Mouse (Mus musculus) liver, postnatal 0 days (tissue): ENCODE results near the gene Scn4a. TPM values are rescaled to one million over a fixed set of nuclear protein-coding genes. Genes with fewer than 3 reads are reported as not detected.
"Not testable (repeated sequence)": the region's sequence is repeated elsewhere in the genome, so short reads cannot be mapped to it uniquely, and the experiment has no call there.

Experiments used
- ATAC-seq: fragments of 200-750 bp; cut with Nextera tagmentation; 2 replicates; pipeline ENCODE4 v1.8.0; 2017; ENCODE audit warnings: mild to moderate bottlenecking, moderate library complexity
- DNase-seq: peaks from one replicate; pipeline ENCODE4 v3.0.0-alpha.2; 2016
- H3K27ac ChIP-seq: fragments of 300-500 bp; sonication (generic); 2 replicates; pipeline ENCODE4 v1.5.1; 2014; ENCODE audit warnings: antibody characterized with exemption, moderate library complexity, mild to moderate bottlenecking, low read depth
- H3K27me3 ChIP-seq: fragments of 300-500 bp; sonication (generic); 2 replicates; pipeline ENCODE4 v1.6.1; 2014; ENCODE audit warnings: low read length, control low read depth, mixed read lengths; ENCODE audit not compliant: insufficient read depth
- H3K36me3 ChIP-seq: fragments of 300-500 bp; sonication (generic); replicated peaks from 2 replicates; pipeline ENCODE4 v1.6.1; 2014; ENCODE audit warnings: mild to moderate bottlenecking, control low read depth, low read length, moderate library complexity, mixed read lengths; ENCODE audit not compliant: insufficient read depth
- H3K4me1 ChIP-seq: fragments of 300-500 bp; sonication (generic); 2 replicates; pipeline ENCODE4 v1.6.1; 2014; ENCODE audit warnings: antibody characterized with exemption, mild to moderate bottlenecking, control low read depth; ENCODE audit not compliant: insufficient read depth
- H3K4me2 ChIP-seq: fragments of 300-500 bp; sonication (generic); 2 replicates; pipeline ENCODE4 v1.6.1; 2014; ENCODE audit warnings: low read depth, mild to moderate bottlenecking, low read length, moderate library complexity, mixed read lengths
- H3K4me3 ChIP-seq: fragments of 300-500 bp; sonication (generic); 2 replicates; pipeline ENCODE4 v1.5.1; 2014; ENCODE audit warnings: low read depth, low read length
- H3K9ac ChIP-seq: fragments of 300-500 bp; sonication (generic); replicated peaks from 2 replicates; pipeline ENCODE4 v1.6.1; 2014; ENCODE audit warnings: mild to moderate bottlenecking, moderate library complexity
- H3K9me3 ChIP-seq: fragments of 300-500 bp; sonication (generic); 2 replicates; pipeline ENCODE4 v1.6.1; 2016; ENCODE audit warnings: mild to moderate bottlenecking, control low read depth, low read length, mixed read lengths
- CTCF ChIP-seq: sonication (generic); IDR thresholded peaks from 2 replicates; pipeline ENCODE4 v1.5.1; 2016; ENCODE audit warnings: antibody characterized with exemption, low read depth
- EP300 ChIP-seq: IDR thresholded peaks from 2 replicates; pipeline ENCODE4 v1.6.1; 2016; ENCODE audit warnings: antibody characterized with exemption, low read depth, mild to moderate bottlenecking
- WGBS: fragments of 180-500 bp; shearing (Covaris S2); extraction: QIAGEN DNeasy Blood & Tissue Kit; methylation state at CpG from one replicate; pipeline ENCODE4 v1.1.7; 2014; ENCODE audit not compliant: insufficient replicate concordance; 5-methylcytosine and 5-hydroxymethylcytosine counted together
- polyA plus RNA-seq: library from polyadenylated mRNA; unstranded; fragments of >200 nt; fragmentation: Nextera tagmentation; extraction: Ambion mirVana; gene quantifications from 2 replicates; pipeline ENCODE4 v1.2.1, GENCODE M21; 2015

The Scn4a gene
- polyA plus RNA-seq, 1 experiment from 2014 or later: 0.06 TPM

DNA sequence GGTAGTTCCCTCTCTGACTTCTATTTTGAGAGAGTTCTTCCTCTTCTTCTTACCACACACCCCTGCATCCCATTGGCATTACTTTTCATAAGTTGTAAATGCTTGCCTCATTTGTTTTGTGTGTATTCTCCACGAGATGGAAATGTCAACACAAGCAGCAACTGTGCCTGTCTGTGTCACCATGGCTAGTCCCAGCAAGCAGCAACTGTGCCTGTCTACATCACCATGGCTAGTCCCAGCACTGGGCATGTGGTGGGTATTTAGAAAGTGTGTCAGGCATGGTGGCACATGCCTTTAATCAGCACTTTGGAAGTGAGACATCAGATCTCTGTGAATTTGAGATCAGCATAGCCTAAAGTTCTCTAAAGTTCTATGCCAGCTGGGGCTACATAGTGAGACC is 1.1 kb upstream of the Scn4a start:
- no peak for DNase-seq
- H3K9ac ChIP-seq: no peak overlapping the region
- H3K27me3 ChIP-seq: no peaks in the 10 kb centered on the region
- no peak overlapping the region for H3K4me2 ChIP-seq
- H3K27ac ChIP-seq: no peak overlapping the region
- 26% methylated on average over 1 of the region's 1 CpGs for WGBS
- H3K4me3 ChIP-seq: no peak overlapping the region
- TF ChIP-seq EP300 (no peak), CTCF (no peak)
- H3K9me3 ChIP-seq: no peaks in the 10 kb centered on the region
- H3K36me3 ChIP-seq: no peaks in the 10 kb centered on the region
- no peak for ATAC-seq
- H3K4me1 ChIP-seq: peaks cover 6% of the 10 kb centered on the region

DNA sequence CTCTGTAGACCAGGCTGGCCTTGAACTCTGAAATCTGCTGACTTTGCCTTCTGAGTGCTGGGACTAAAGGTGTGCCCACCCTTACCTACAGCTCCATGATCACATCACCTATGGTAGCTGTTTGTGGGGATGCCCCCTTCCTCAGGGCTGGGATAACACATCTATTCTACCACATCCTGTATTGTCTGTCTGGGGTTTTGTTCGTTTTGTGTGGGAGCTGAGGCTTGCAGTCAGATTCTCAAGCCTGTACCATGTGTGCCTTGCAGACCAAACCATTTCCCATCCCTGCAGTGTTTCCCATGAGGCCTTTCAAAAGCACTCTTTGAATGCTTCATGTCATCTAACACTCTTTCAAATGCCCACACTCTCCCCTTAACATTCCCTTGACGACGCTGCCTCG is 1.1 kb downstream of the Scn4a start:
- no peak overlapping the region for H3K27ac ChIP-seq
- H3K4me1 ChIP-seq: peaks cover 6% of the 10 kb centered on the region; the same call in 1 of the 2 replicates
- no peak for DNase-seq
- H3K9me3 ChIP-seq: no peaks in the 10 kb centered on the region
- 61% methylated on average over 4 of the region's 4 CpGs for WGBS
- no peak overlapping the region for H3K9ac ChIP-seq
- no peak for ATAC-seq
- no peaks in the 10 kb centered on the region for H3K27me3 ChIP-seq
- no peak for TF ChIP-seq EP300
- no peak for TF ChIP-seq CTCF
- H3K36me3 ChIP-seq: no peaks in the 10 kb centered on the region
- H3K4me2 ChIP-seq: no peak overlapping the region
- no peak overlapping the region for H3K4me3 ChIP-seq

DNA sequence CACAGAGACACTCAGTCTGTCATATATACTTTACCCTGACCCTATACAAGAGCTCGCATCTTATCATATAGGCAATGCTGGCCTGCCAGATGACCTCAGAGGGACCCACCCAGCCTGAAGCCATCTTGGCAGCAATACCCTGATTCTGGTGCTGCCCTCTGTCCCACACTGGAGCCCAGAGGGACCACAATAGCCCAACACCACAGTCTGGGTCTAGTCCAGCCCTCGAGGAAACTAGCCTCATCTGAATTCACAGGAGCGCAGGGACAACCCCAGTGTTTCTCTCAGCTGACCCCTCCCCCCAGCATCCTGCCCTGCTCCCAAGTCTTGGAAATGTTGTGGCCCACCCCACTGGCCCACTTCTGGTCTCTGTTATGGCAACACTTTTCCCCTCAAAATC is 1.8 kb downstream of the Scn4a start:
- whole genome bisulfite sequencing: 56% methylated on average over 3 of the region's 3 CpGs
- DNase-seq: no peak
- H3K27me3 ChIP-seq: no peaks in the 10 kb centered on the region
- no peak for TF ChIP-seq EP300
- TF ChIP-seq CTCF: no peak
- no peak overlapping the region for H3K9ac ChIP-seq
- H3K27ac ChIP-seq: no peak overlapping the region
- no peaks in the 10 kb centered on the region for H3K9me3 ChIP-seq
- peak; percentile 29 for ATAC-seq
- H3K4me1 ChIP-seq: peaks cover 6% of the 10 kb centered on the region; the same call in 1 of the 2 replicates
- H3K4me2 ChIP-seq: no peak overlapping the region
- no peak overlapping the region for H3K4me3 ChIP-seq
- no peaks in the 10 kb centered on the region for H3K36me3 ChIP-seq

DNA sequence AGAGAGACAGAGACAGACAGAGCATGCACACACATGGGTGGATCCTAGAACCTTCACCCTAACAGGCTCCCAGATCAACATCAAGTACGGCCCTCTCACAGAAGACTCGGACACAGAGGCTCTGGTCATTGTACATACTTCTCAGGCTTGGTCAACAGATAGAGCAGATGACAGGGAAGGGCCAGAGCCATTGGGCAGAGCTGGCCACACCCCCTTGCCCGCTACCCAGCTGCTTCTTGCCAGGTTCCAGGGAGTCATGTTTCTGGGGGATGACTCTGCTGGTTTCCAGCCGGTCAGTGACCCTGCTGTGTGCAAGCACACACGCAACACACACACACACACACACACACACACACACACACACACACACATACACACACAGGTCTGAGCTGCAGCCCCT is 2.2 kb downstream of the Scn4a start:
- H3K27ac ChIP-seq: no peak overlapping the region
- no peak for TF ChIP-seq CTCF
- TF ChIP-seq EP300: no peak
- H3K27me3 ChIP-seq: no peaks in the 10 kb centered on the region
- H3K4me3 ChIP-seq: no peak overlapping the region
- peaks cover 5% of the 10 kb centered on the region; the same call in 1 of the 2 replicates for H3K4me1 ChIP-seq
- H3K9ac ChIP-seq: no peak overlapping the region
- no peaks in the 10 kb centered on the region for H3K9me3 ChIP-seq
- DNase-seq (peak; percentile 35), ATAC-seq (peak; percentile 85)
- no peaks in the 10 kb centered on the region for H3K36me3 ChIP-seq
- no peak overlapping the region for H3K4me2 ChIP-seq
- WGBS: 47% methylated on average over 5 of the region's 5 CpGs

DNA sequence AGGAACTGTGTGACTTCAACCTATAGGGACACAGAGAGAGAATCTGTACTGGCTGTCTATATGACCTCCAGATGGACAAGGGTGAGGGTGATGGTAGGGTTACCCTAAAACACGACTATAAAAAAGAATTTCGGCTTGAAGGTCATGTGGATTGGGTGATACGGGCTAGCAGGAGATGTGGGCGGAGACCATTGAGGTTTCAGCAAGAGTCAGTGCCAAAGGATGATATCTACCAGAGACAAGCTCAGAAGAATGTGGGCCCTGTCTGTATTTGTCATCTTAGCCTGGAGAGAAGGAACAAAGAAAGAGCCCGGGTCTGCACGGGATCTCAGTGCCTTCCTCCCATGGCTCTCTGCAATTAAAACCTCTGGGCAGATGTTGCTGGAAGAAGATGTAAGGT is 3.3 kb downstream of the Scn4a start:
- ATAC-seq (no peak), DNase-seq (no peak)
- TF ChIP-seq EP300 (no peak), CTCF (no peak)
- Histone ChIP-seq H3K27ac (no peak overlapping the region), H3K4me2 (no peak overlapping the region), H3K27me3 (no peaks in the 10 kb centered on the region), H3K9me3 (no peaks in the 10 kb centered on the region), H3K4me1 (no peaks in the 10 kb centered on the region), H3K4me3 (no peak overlapping the region), H3K9ac (no peak overlapping the region), H3K36me3 (no peaks in the 10 kb centered on the region)
- WGBS: 56% methylated on average over 6 of the region's 6 CpGs

DNA sequence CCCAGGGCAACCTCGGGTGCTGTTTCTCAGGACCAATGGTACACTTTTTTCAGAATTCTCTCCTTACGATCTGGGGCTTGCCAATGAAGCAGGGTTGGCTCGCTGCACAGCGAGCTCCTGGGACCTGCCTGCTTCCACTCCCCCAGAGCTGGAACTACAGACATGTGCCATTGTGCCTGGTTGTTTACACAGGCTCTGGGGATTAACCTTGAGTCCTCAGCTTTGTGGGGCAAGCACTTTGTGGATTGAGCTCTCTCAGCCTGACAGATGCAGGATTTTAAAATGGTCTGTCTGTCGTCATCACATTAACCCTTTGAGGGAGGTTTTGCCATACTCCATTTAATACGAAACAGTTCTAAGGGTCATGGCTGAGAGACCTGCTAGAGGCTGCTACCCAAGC is 8.2 kb downstream of the Scn4a start:
- ATAC-seq: no peak
- no peaks in the 10 kb centered on the region for H3K9me3 ChIP-seq
- 50% methylated on average over 6 of the region's 6 CpGs for WGBS
- no peak for DNase-seq
- H3K36me3 ChIP-seq: no peaks in the 10 kb centered on the region
- no peak overlapping the region for H3K9ac ChIP-seq
- H3K4me2 ChIP-seq: no peak overlapping the region
- H3K4me1 ChIP-seq: no peaks in the 10 kb centered on the region
- H3K4me3 ChIP-seq: no peak overlapping the region
- no peak for TF ChIP-seq CTCF
- no peak for TF ChIP-seq EP300
- H3K27ac ChIP-seq: no peak overlapping the region
- no peaks in the 10 kb centered on the region for H3K27me3 ChIP-seq

DNA sequence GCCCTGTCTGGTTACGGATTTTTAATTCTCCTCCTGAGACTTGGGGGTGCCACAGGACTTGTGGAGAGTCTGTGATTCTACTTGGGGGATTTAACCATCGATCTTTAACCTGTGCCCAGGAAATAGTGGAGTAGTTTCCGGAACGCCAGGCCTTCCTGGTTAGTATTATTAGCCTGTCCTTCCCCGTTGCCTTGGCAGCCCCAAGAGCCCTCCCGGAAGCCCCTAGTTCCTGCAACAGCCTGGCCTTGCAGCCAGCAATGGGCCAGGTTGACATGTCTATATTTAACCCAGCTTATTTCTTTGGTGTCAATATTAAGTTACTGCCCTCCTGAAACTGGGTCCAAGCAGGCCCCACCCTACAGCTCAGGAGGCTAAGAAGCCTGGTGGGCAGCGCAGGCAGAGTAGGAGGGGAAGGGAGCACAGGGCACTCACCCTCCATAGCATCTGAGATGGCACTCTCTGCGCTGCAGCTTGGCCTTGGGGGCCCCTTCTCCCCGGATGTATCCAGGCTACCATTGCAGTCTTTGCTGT is 12.0 kb downstream of the Scn4a start:
- TF ChIP-seq EP300 (no peak), CTCF (no peak)
- H3K27ac ChIP-seq: no peak overlapping the region
- 44% methylated on average over 9 of the region's 9 CpGs for WGBS
- DNase-seq: no peak
- ATAC-seq: no peak
- H3K36me3 ChIP-seq: no peaks in the 10 kb centered on the region
- no peak overlapping the region for H3K4me2 ChIP-seq
- no peak overlapping the region for H3K4me3 ChIP-seq
- no peaks in the 10 kb centered on the region for H3K27me3 ChIP-seq
- H3K9me3 ChIP-seq: no peaks in the 10 kb centered on the region
- no peaks in the 10 kb centered on the region for H3K4me1 ChIP-seq
- H3K9ac ChIP-seq: no peak overlapping the region

DNA sequence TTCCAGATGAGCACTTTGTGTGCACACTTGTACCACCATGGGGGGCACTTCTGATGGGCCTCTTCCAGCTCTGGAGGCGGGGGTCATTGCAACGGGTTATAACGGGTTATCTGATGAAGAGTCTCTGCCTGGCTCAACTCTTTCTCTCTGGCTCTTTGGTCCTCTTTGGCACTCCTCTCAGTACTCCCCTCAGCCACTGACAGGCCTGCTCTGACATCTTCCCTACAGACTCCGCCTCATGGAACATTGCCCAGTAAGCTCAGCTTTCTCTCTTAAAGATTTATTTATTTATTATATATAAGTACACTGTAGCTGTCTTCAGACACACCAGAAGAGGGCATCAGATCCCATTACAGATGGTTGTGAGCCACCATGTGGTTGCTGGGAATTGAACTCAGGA is 13.8 kb downstream of the Scn4a start:
- not testable (repeated sequence) for H3K36me3 ChIP-seq, H3K27ac ChIP-seq, H3K27me3 ChIP-seq, H3K9ac ChIP-seq, H3K9me3 ChIP-seq, H3K4me3 ChIP-seq, ATAC-seq, DNase-seq, H3K4me1 ChIP-seq, H3K4me2 ChIP-seq
- 74% methylated on average over 4 of the region's 4 CpGs for WGBS
